Mouse (Mus musculus): ENCODE results near the gene Slc7a11. TPM values are rescaled to one million over a fixed set of nuclear protein-coding genes. Genes with fewer than 3 reads are reported as not detected.

Slc7a11 gene
- polyA plus RNA-seq, 1 experiment = 0.60 TPM

- H3K27ac ChIP-seq (ENCODE audit: insufficient read depth, low read depth, low read length) = no peak overlapping the region
- H3K4me3 ChIP-seq (ENCODE audit: insufficient read depth, low read length) = no peak overlapping the region
- H3K4me1 ChIP-seq (ENCODE audit: control insufficient read depth, insufficient read depth, low read length) = no peaks in the 10 kb centered on the region
- TF ChIP-seq POLR2A (IDR thresholded peaks at IDR 0.05; ENCODE audit: borderline replicate concordance, low read depth, low read length) (no peak), CTCF (IDR thresholded peaks at IDR 0.05; ENCODE audit: low read depth, low read length) (no peak)
Observed at GRCm38 (mm10) chr3:50300002-50300951, 143.1 kb downstream of the Slc7a11 start.

GRCm38 (mm10) chr3:50298366-50298991, 144.9 kb downstream of the Slc7a11 start:
- H3K27ac ChIP-seq (ENCODE audit: insufficient read depth, low read depth, low read length) = no peak overlapping the region
- TF ChIP-seq POLR2A (IDR thresholded peaks at IDR 0.05; ENCODE audit: borderline replicate concordance, low read depth, low read length) = no peak
- TF ChIP-seq CTCF (IDR thresholded peaks at IDR 0.05; ENCODE audit: low read depth, low read length) = no peak
- no peak overlapping the region for H3K4me3 ChIP-seq (ENCODE audit: insufficient read depth, low read length)
- no peaks in the 10 kb centered on the region for H3K4me1 ChIP-seq (ENCODE audit: control insufficient read depth, insufficient read depth, low read length)

- no peaks in the 10 kb centered on the region for H3K4me1 ChIP-seq (ENCODE audit: control insufficient read depth, insufficient read depth, low read length)
- H3K27ac ChIP-seq (ENCODE audit: insufficient read depth, low read depth, low read length) = no peak overlapping the region
- no peak overlapping the region for H3K4me3 ChIP-seq (ENCODE audit: insufficient read depth, low read length)
- no peak for TF ChIP-seq POLR2A (IDR thresholded peaks at IDR 0.05; ENCODE audit: borderline replicate concordance, low read depth, low read length)
- no peak for TF ChIP-seq CTCF (IDR thresholded peaks at IDR 0.05; ENCODE audit: low read depth, low read length)
Observed at GRCm38 (mm10) chr3:50296956-50297355, 146.5 kb downstream of the Slc7a11 start.

DNA sequence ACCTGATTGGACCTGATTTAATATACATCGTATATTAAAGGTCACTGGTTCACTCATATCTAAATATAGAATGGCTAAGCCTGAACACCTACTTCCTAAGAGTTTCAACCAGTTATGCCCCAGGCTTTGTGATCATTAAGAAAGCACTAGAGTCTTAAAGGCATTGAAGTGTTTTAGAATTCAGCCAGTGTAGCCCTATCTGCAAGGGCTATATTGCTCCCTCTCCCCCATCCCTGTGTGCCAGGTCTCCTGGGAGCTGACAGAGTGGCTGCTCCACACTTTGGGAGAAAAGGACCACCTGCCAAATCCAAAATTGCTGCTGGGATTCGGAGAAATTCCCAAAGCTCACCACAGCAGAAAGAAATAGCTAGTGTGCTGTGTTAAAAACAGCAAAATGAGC, 168.4 kb downstream of the Slc7a11 start:
- Histone ChIP-seq H3K4me1 (ENCODE audit: control insufficient read depth, insufficient read depth, low read length) (no peaks in the 10 kb centered on the region), H3K27ac (ENCODE audit: insufficient read depth, low read depth, low read length) (no peak overlapping the region), H3K4me3 (ENCODE audit: insufficient read depth, low read length) (no peak overlapping the region)
- no peak for TF ChIP-seq CTCF (IDR thresholded peaks at IDR 0.05; ENCODE audit: low read depth, low read length)
- TF ChIP-seq POLR2A (IDR thresholded peaks at IDR 0.05; ENCODE audit: borderline replicate concordance, low read depth, low read length) = no peak

DNA sequence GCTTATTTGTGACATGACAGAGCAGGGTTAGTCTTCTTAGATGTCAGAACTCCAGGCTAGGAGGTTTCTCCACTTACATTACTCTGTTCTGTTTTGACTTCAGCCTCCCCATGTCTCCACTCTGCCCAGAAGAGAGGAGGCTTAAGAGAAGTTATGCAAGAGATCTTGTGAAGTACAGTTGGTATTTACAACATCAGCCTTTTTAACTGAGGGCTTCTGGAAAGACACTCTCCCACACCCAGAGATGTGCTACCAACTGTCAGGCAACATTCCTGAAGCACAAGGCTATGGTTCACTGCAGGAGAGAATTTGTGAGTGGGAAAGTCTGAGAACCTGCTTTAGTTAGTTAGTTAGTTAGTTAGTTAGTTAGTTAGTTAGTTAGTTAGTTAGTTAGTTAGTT, 171.2 kb downstream of the Slc7a11 start:
- Histone ChIP-seq H3K4me3 (ENCODE audit: insufficient read depth, low read length) (no peak overlapping the region), H3K4me1 (ENCODE audit: control insufficient read depth, insufficient read depth, low read length) (no peaks in the 10 kb centered on the region)
- no peak for TF ChIP-seq POLR2A (IDR thresholded peaks at IDR 0.05; ENCODE audit: borderline replicate concordance, low read depth, low read length)
- TF ChIP-seq CTCF (IDR thresholded peaks at IDR 0.05; ENCODE audit: low read depth, low read length) = no peak

GRCm38 (mm10) chr3:50269680-50270079, 173.7 kb downstream of the Slc7a11 start:
- Histone ChIP-seq H3K27ac (ENCODE audit: insufficient read depth, low read depth, low read length) (no peak overlapping the region), H3K4me3 (ENCODE audit: insufficient read depth, low read length) (no peak overlapping the region)
- TF ChIP-seq POLR2A (IDR thresholded peaks at IDR 0.05; ENCODE audit: borderline replicate concordance, low read depth, low read length) (no peak), CTCF (IDR thresholded peaks at IDR 0.05; ENCODE audit: low read depth, low read length) (no peak)

More for the DNA sequence above, 171.2 kb downstream of the Slc7a11 start:
- H3K27ac ChIP-seq (ENCODE audit: insufficient read depth, low read depth, low read length) = no peak overlapping the region

GRCm38 (mm10) chr3:50262547-50263087, 180.8 kb downstream of the Slc7a11 start:
- Histone ChIP-seq H3K4me3 (ENCODE audit: insufficient read depth, low read length) (no peak overlapping the region), H3K27ac (ENCODE audit: insufficient read depth, low read depth, low read length) (no peak overlapping the region), H3K4me1 (ENCODE audit: control insufficient read depth, insufficient read depth, low read length) (no peaks in the 10 kb centered on the region)
- TF ChIP-seq CTCF (IDR thresholded peaks at IDR 0.05; ENCODE audit: low read depth, low read length) (no peak), POLR2A (IDR thresholded peaks at IDR 0.05; ENCODE audit: borderline replicate concordance, low read depth, low read length) (no peak)

More at GRCm38 (mm10) chr3:50269680-50270079, 173.7 kb downstream of the Slc7a11 start:
- no peaks in the 10 kb centered on the region for H3K4me1 ChIP-seq (ENCODE audit: control insufficient read depth, insufficient read depth, low read length)

GRCm38 (mm10) chr3:50262066-50262465, 181.3 kb downstream of the Slc7a11 start:
- Histone ChIP-seq H3K4me1 (ENCODE audit: control insufficient read depth, insufficient read depth, low read length) (no peaks in the 10 kb centered on the region), H3K27ac (ENCODE audit: insufficient read depth, low read depth, low read length) (no peak overlapping the region), H3K4me3 (ENCODE audit: insufficient read depth, low read length) (no peak overlapping the region)
- no peak for TF ChIP-seq CTCF (IDR thresholded peaks at IDR 0.05; ENCODE audit: low read depth, low read length)
- TF ChIP-seq POLR2A (IDR thresholded peaks at IDR 0.05; ENCODE audit: borderline replicate concordance, low read depth, low read length) = no peak

GRCm38 (mm10) chr3:50260667-50261066, 182.7 kb downstream of the Slc7a11 start:
- H3K4me3 ChIP-seq (ENCODE audit: insufficient read depth, low read length) = no peak overlapping the region
- H3K4me1 ChIP-seq (ENCODE audit: control insufficient read depth, insufficient read depth, low read length) = no peaks in the 10 kb centered on the region
- TF ChIP-seq CTCF (IDR thresholded peaks at IDR 0.05; ENCODE audit: low read depth, low read length) = no peak
- TF ChIP-seq POLR2A (IDR thresholded peaks at IDR 0.05; ENCODE audit: borderline replicate concordance, low read depth, low read length) = no peak
- H3K27ac ChIP-seq (ENCODE audit: insufficient read depth, low read depth, low read length) = no peak overlapping the region

Data from bone marrow macrophage, adult 2 months (primary cell).